Mouse (Mus musculus): ENCODE measurements around the gene Rassf7. TPM values are rescaled to one million over a fixed set of nuclear protein-coding genes. Genes with fewer than 3 reads are reported as not detected.

The Rassf7 gene
- polyA plus RNA-seq, 1 experiment from 2014 or later: 84.2 TPM

GRCm38 (mm10) chr7:141256159-141256558, 40.5 kb downstream of the Rassf7 start:
- no peaks in the 10 kb centered on the region for H3K27me3 ChIP-seq (ENCODE audit: control insufficient read depth, insufficient read depth, low read length)
- H3K9ac ChIP-seq (ENCODE audit: low read length): no peak overlapping the region
- H3K4me1 ChIP-seq (replicated peaks; ENCODE audit: control insufficient read depth, insufficient read depth): no peaks in the 10 kb centered on the region
- DNase-seq (ENCODE audit: low spot score): no peak
- no peak overlapping the region for H3K27ac ChIP-seq (replicated peaks)
- H3K4me3 ChIP-seq (ENCODE audit: low read depth, low read length): no peak overlapping the region
- no peak overlapping the region for H3K4me2 ChIP-seq (replicated peaks; ENCODE audit: low read depth)
- 86% methylated on average over 10 of the region's 10 CpGs for WGBS
- ATAC-seq (ENCODE audit: low FRiP score, low TSS enrichment): no peak
- H3K36me3 ChIP-seq (ENCODE audit: control insufficient read depth, insufficient read depth, low read length): peaks cover 54% of the 10 kb centered on the region
- TF ChIP-seq EP300 (optimal IDR thresholded peaks at IDR 0.05): no peak
- TF ChIP-seq CTCF (IDR thresholded peaks at IDR 0.05; ENCODE audit: low read depth): no peak
- H3K9me3 ChIP-seq (ENCODE audit: control insufficient read depth, low read length): no peaks in the 10 kb centered on the region

- no peak overlapping the region for H3K27ac ChIP-seq (replicated peaks)
- H3K4me1 ChIP-seq (replicated peaks; ENCODE audit: control insufficient read depth, insufficient read depth): no peaks in the 10 kb centered on the region
- ATAC-seq (ENCODE audit: low FRiP score, low TSS enrichment): no peak
- DNase-seq (ENCODE audit: low spot score): no peak
- no peaks in the 10 kb centered on the region for H3K9me3 ChIP-seq (ENCODE audit: control insufficient read depth, low read length)
- WGBS: 77% methylated on average over 3 of the region's 3 CpGs
- no peaks in the 10 kb centered on the region for H3K27me3 ChIP-seq (ENCODE audit: control insufficient read depth, insufficient read depth, low read length)
- H3K4me3 ChIP-seq (ENCODE audit: low read depth, low read length): no peak overlapping the region
- H3K9ac ChIP-seq (ENCODE audit: low read length): no peak overlapping the region
- no peak overlapping the region for H3K4me2 ChIP-seq (replicated peaks; ENCODE audit: low read depth)
- H3K36me3 ChIP-seq (ENCODE audit: control insufficient read depth, insufficient read depth, low read length): peaks cover 67% of the 10 kb centered on the region
- TF ChIP-seq EP300 (optimal IDR thresholded peaks at IDR 0.05) (no peak), CTCF (IDR thresholded peaks at IDR 0.05; ENCODE audit: low read depth) (no peak)
Measured at GRCm38 (mm10) chr7:141261480-141261879, 45.8 kb downstream of the Rassf7 start.

- 91% methylated on average over 13 of the region's 13 CpGs for WGBS
- H3K27ac ChIP-seq (replicated peaks): no peak overlapping the region
- no peaks in the 10 kb centered on the region for H3K9me3 ChIP-seq (ENCODE audit: control insufficient read depth, low read length)
- TF ChIP-seq CTCF (IDR thresholded peaks at IDR 0.05; ENCODE audit: low read depth): no peak
- TF ChIP-seq EP300 (optimal IDR thresholded peaks at IDR 0.05): no peak
- no peak overlapping the region for H3K9ac ChIP-seq (ENCODE audit: low read length)
- no peak overlapping the region for H3K4me3 ChIP-seq (ENCODE audit: low read depth, low read length)
- no peak overlapping the region for H3K4me2 ChIP-seq (replicated peaks; ENCODE audit: low read depth)
- ATAC-seq (ENCODE audit: low FRiP score, low TSS enrichment) (no peak), DNase-seq (ENCODE audit: low spot score) (no peak)
- peaks cover 47% of the 10 kb centered on the region for H3K36me3 ChIP-seq (ENCODE audit: control insufficient read depth, insufficient read depth, low read length)
- H3K4me1 ChIP-seq (replicated peaks; ENCODE audit: control insufficient read depth, insufficient read depth): no peaks in the 10 kb centered on the region
- no peaks in the 10 kb centered on the region for H3K27me3 ChIP-seq (ENCODE audit: control insufficient read depth, insufficient read depth, low read length)
Measured at GRCm38 (mm10) chr7:141263640-141264039, 48.0 kb downstream of the Rassf7 start.

- ATAC-seq (ENCODE audit: low FRiP score, low TSS enrichment) (no peak), DNase-seq (ENCODE audit: low spot score) (no peak)
- peaks cover 44% of the 10 kb centered on the region for H3K36me3 ChIP-seq (ENCODE audit: control insufficient read depth, insufficient read depth, low read length)
- no peaks in the 10 kb centered on the region for H3K27me3 ChIP-seq (ENCODE audit: control insufficient read depth, insufficient read depth, low read length)
- no peak overlapping the region for H3K9ac ChIP-seq (ENCODE audit: low read length)
- no peaks in the 10 kb centered on the region for H3K9me3 ChIP-seq (ENCODE audit: control insufficient read depth, low read length)
- no peak overlapping the region for H3K4me2 ChIP-seq (replicated peaks; ENCODE audit: low read depth)
- TF ChIP-seq EP300 (optimal IDR thresholded peaks at IDR 0.05) (no peak), CTCF (IDR thresholded peaks at IDR 0.05; ENCODE audit: low read depth) (no peak)
- H3K27ac ChIP-seq (replicated peaks): no peak overlapping the region
- WGBS: 75% methylated on average over 11 of the region's 11 CpGs
- H3K4me1 ChIP-seq (replicated peaks; ENCODE audit: control insufficient read depth, insufficient read depth): no peaks in the 10 kb centered on the region
- H3K4me3 ChIP-seq (ENCODE audit: low read depth, low read length): no peak overlapping the region
Measured at GRCm38 (mm10) chr7:141264041-141264700, 48.5 kb downstream of the Rassf7 start.

GRCm38 (mm10) chr7:141264761-141265410, 49.2 kb downstream of the Rassf7 start:
- Histone ChIP-seq H3K36me3 (ENCODE audit: control insufficient read depth, insufficient read depth, low read length) (peaks cover 37% of the 10 kb centered on the region), H3K27me3 (ENCODE audit: control insufficient read depth, insufficient read depth, low read length) (no peaks in the 10 kb centered on the region), H3K4me2 (replicated peaks; ENCODE audit: low read depth) (peak overlapping the region; percentile 86; the same call in 1 of the 2 replicates), H3K9me3 (ENCODE audit: control insufficient read depth, low read length) (no peaks in the 10 kb centered on the region), H3K9ac (ENCODE audit: low read length) (no peak overlapping the region), H3K27ac (replicated peaks) (no peak overlapping the region), H3K4me1 (replicated peaks; ENCODE audit: control insufficient read depth, insufficient read depth) (no peaks in the 10 kb centered on the region), H3K4me3 (ENCODE audit: low read depth, low read length) (peak overlapping the region; percentile 71)
- WGBS: 31% methylated on average over 12 of the region's 12 CpGs
- ATAC-seq (ENCODE audit: low FRiP score, low TSS enrichment) (peak; percentile 67), DNase-seq (ENCODE audit: low spot score) (peak; percentile 59)
- TF ChIP-seq EP300 (optimal IDR thresholded peaks at IDR 0.05) (no peak), CTCF (IDR thresholded peaks at IDR 0.05; ENCODE audit: low read depth) (peak; percentile 73)

GRCm38 (mm10) chr7:141265411-141265738, 49.7 kb downstream of the Rassf7 start:
- Histone ChIP-seq H3K9me3 (ENCODE audit: control insufficient read depth, low read length) (no peaks in the 10 kb centered on the region), H3K27ac (replicated peaks) (no peak overlapping the region), H3K27me3 (ENCODE audit: control insufficient read depth, insufficient read depth, low read length) (no peaks in the 10 kb centered on the region), H3K9ac (ENCODE audit: low read length) (no peak overlapping the region), H3K4me3 (ENCODE audit: low read depth, low read length) (peak overlapping the region; percentile 71), H3K36me3 (ENCODE audit: control insufficient read depth, insufficient read depth, low read length) (peaks cover 32% of the 10 kb centered on the region), H3K4me1 (replicated peaks; ENCODE audit: control insufficient read depth, insufficient read depth) (no peaks in the 10 kb centered on the region), H3K4me2 (replicated peaks; ENCODE audit: low read depth) (peak overlapping the region; percentile 86)
- TF ChIP-seq CTCF (IDR thresholded peaks at IDR 0.05; ENCODE audit: low read depth) (no peak), EP300 (optimal IDR thresholded peaks at IDR 0.05) (no peak)
- ATAC-seq (ENCODE audit: low FRiP score, low TSS enrichment): no peak
- DNase-seq (ENCODE audit: low spot score): no peak
- WGBS: 34% methylated on average over 11 of the region's 11 CpGs
